Mouse (Mus musculus) limb, embryonic 10.5 days (tissue): ENCODE data around the gene Gm525. TPM values are rescaled to one million over a fixed set of nuclear protein-coding genes. Genes with fewer than 3 reads are reported as not detected.

Experiments
- DNase-seq: peaks from one replicate; pipeline ENCODE4 v3.0.0-alpha.2; 2017; ENCODE audit warnings: low spot score
- H3K27ac ChIP-seq: fragments of 300-500 bp; sonication (generic); 2 replicates; pipeline ENCODE4 v1.5.1; 2016; ENCODE audit warnings: mild to moderate bottlenecking
- H3K27me3 ChIP-seq: fragments of 300-500 bp; sonication (generic); 2 replicates; pipeline ENCODE4 v1.6.1; 2016; ENCODE audit warnings: low read depth, mild to moderate bottlenecking; ENCODE audit not compliant: poor library complexity, severe bottlenecking
- H3K36me3 ChIP-seq: fragments of 300-500 bp; sonication (generic); 2 replicates; pipeline ENCODE4 v1.6.1; 2016; ENCODE audit warnings: mild to moderate bottlenecking, moderate library complexity
- H3K4me1 ChIP-seq: fragments of 300-500 bp; sonication (generic); 2 replicates; pipeline ENCODE4 v1.6.1; 2016
- H3K4me3 ChIP-seq: fragments of 300-500 bp; sonication (generic); 2 replicates; pipeline ENCODE4 v1.5.1; 2016; ENCODE audit warnings: mild to moderate bottlenecking, moderate library complexity
- H3K9me3 ChIP-seq: fragments of 300-500 bp; sonication (generic); replicated peaks from 2 replicates; pipeline ENCODE4 v1.6.1; 2016; ENCODE audit warnings: mild to moderate bottlenecking
- WGBS: fragments of 180-500 bp; shearing (Covaris S2); methylation state at CpG from one replicate; pipeline ENCODE4 v1.1.7; 2016; 5-methylcytosine and 5-hydroxymethylcytosine counted together
- polyA plus RNA-seq: library from polyadenylated mRNA; unstranded; fragments of >200 nt; fragmentation: Nextera tagmentation; extraction: Ambion mirVana; gene quantifications from 2 replicates; pipeline ENCODE4 v1.2.1, GENCODE M21; 2016

Gene Gm525
- polyA plus RNA-seq, 1 experiment from 2014 or later, result not detected

DNA sequence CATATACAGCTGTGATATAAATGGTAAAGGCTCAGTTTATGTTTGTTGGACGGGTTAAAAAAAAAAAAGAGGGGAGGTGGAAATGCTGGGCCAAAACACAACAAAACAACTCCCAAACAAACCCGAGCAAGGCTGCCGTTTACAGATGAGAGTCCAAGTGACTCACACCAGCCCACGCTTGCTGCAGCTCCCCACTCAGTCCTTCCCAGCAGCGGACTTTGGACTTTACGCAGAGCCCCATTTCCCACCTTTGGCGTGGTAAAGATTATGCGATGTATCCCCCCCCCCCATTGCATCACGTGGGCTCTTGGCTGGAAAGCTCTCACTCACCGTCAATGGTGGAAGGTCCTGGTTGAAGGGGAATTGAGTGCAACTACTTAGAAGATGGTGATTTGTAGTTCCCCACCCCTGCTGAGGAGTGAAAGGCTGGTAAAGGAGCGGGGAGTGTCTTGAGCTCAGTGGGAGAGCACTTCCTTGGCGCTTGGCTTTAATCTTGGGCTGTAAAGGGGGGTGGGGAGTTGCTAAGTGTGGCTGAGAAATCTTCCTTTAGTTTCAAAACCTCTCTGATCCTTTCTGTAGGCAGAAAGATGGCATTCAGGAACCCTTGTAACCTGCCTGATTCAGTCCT is 33.7 kb downstream of the Gm525 start:
- Histone ChIP-seq H3K9me3 (no peaks in the 10 kb centered on the region), H3K27me3 (peaks cover 3% of the 10 kb centered on the region; the same call in 1 of the 2 replicates), H3K36me3 (no peaks in the 10 kb centered on the region), H3K4me3 (no peak overlapping the region), H3K4me1 (0 out of 2 replicates have a peak, but pooled peaks cover 5% of the 10 kb centered on the region), H3K27ac (no peak overlapping the region)
- 16% methylated on average over 12 of the region's 12 CpGs for WGBS
- no peak for DNase-seq

- DNase-seq, result peak; percentile 41
- Histone ChIP-seq H3K9me3 (no peaks in the 10 kb centered on the region), H3K27ac (0 out of 2 replicates have a peak overlapping the region, but pooled peaks have one; percentile 19), H3K4me3 (0 out of 2 replicates have a peak overlapping the region, but pooled peaks have one; percentile 19), H3K36me3 (no peaks in the 10 kb centered on the region), H3K27me3 (peaks cover 22% of the 10 kb centered on the region; the same call in 1 of the 2 replicates), H3K4me1 (peaks cover 22% of the 10 kb centered on the region)
- WGBS, result 18% methylated on average over 13 of the region's 13 CpGs
Observed at GRCm38 (mm10) chr11:89124411-89124810, 50.8 kb downstream of the Gm525 start.

- Histone ChIP-seq H3K9me3 (no peaks in the 10 kb centered on the region), H3K27ac (no peak overlapping the region), H3K36me3 (no peaks in the 10 kb centered on the region), H3K27me3 (0 out of 2 replicates have a peak, but pooled peaks cover 7% of the 10 kb centered on the region), H3K4me1 (peaks cover 14% of the 10 kb centered on the region), H3K4me3 (no peak overlapping the region)
- no peak for DNase-seq
- WGBS, result 45% methylated on average over 4 of the region's 4 CpGs
Observed at GRCm38 (mm10) chr11:89130856-89131255, 57.2 kb downstream of the Gm525 start.

- no peaks in the 10 kb centered on the region for H3K9me3 ChIP-seq
- no peak overlapping the region for H3K27ac ChIP-seq
- H3K4me1 ChIP-seq, result peaks cover 17% of the 10 kb centered on the region
- H3K27me3 ChIP-seq, result no peaks in the 10 kb centered on the region
- 89% methylated on average over 7 of the region's 7 CpGs for WGBS
- H3K36me3 ChIP-seq, result no peaks in the 10 kb centered on the region
- no peak for DNase-seq
- H3K4me3 ChIP-seq, result no peak overlapping the region
Observed at GRCm38 (mm10) chr11:89132406-89132805, 58.8 kb downstream of the Gm525 start.

DNA sequence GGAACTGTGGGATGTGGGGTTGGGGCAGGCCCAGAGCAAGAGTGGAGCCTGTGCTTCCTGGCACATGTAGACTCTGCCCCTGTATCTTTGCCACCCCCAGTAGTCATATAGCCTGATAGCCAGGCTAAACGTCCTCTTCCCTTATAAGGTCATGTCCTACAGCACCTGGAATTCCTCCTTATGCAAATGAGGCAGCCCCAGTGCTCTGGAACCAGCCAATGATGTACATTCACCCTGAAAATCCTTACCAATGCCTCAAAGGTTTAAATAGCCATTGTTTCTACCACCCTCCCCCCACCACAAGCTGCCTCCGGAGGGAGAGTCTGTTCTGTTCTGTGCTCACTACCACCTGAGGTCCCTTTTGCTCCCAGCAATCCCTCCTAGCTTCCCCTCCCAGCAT is 60.6 kb downstream of the Gm525 start:
- H3K9me3 ChIP-seq, result no peaks in the 10 kb centered on the region
- H3K4me1 ChIP-seq, result peaks cover 17% of the 10 kb centered on the region
- WGBS, result 71% methylated on average over 2 of the region's 2 CpGs
- no peaks in the 10 kb centered on the region for H3K36me3 ChIP-seq
- no peak overlapping the region for H3K4me3 ChIP-seq
- no peak overlapping the region for H3K27ac ChIP-seq
- no peaks in the 10 kb centered on the region for H3K27me3 ChIP-seq
- DNase-seq, result no peak

GRCm38 (mm10) chr11:89137915-89138314 is 64.3 kb downstream of the Gm525 start:
- Histone ChIP-seq H3K4me3 (no peak overlapping the region), H3K9me3 (no peaks in the 10 kb centered on the region), H3K4me1 (peaks cover 23% of the 10 kb centered on the region), H3K27me3 (no peaks in the 10 kb centered on the region), H3K27ac (no peak overlapping the region), H3K36me3 (no peaks in the 10 kb centered on the region)
- 99% methylated on average over 2 of the region's 2 CpGs for WGBS
- no peak for DNase-seq

Other genes starting within 250 kb of the Gm525 start
- 16.8 and 17.4 TPM in 2 replicates for gene Akap1, start 209.3 kb upstream of the Gm525 start, polyA plus RNA-seq
- gene Scpep1, start 118.4 kb upstream of the Gm525 start, polyA plus RNA-seq, result 63.3 and 65.9 TPM in 2 replicates
- gene Elobl, start 106.9 kb upstream of the Gm525 start, polyA plus RNA-seq, result not detected in 2 replicates
- gene Coil, start 103.6 kb upstream of the Gm525 start, polyA plus RNA-seq, result 25.9 and 28.7 TPM in 2 replicates
- gene Trim25, start 74.5 kb upstream of the Gm525 start, polyA plus RNA-seq, result 3.0 and 3.4 TPM in 2 replicates
- gene Dgke, start 7.0 kb upstream of the Gm525 start, polyA plus RNA-seq, result 3.7 and 5.6 TPM in 2 replicates
- 0.16 and 0.89 TPM in 2 replicates for gene Nog, start 228.5 kb downstream of the Gm525 start, polyA plus RNA-seq